Mouse (Mus musculus) spleen, postnatal 36 days (tissue): ENCODE results near the gene Prdm10.

Experiments used
- DNase-seq, 2 experiments: peaks; one replicate each; pipeline ENCODE4 v3.0.0; 2022; ENCODE audit warnings: low spot score in 2 of 2, mixed read lengths in 1 of 2

Prdm10 gene

GRCm38 (mm10) chr9:31304358-31304757 lies 24.0 kb downstream of the Prdm10 start:
- DNase-seq: no peak

GRCm38 (mm10) chr9:31305117-31305516 lies 24.8 kb downstream of the Prdm10 start:
- no peak for DNase-seq

DNA sequence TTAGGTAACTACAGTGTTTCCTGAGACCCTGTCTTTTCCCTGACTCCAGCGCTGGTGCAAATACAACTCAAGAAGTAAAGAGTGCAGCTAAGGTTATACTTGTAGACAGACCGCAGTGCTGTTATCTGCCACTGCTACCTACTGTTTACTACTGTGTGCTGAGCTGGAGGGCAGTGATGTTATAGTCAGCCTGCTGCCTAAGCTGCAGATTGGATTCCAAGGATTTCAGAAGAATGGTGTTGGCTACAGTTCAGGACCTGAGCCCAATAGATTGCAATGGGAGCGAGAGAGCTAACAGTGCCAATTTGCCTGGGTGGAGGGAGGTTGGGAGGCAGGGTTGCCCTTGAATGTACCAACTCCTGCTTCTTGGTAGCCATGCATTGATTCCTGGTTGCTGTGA lies 25.5 kb downstream of the Prdm10 start:
- DNase-seq: no peak

GRCm38 (mm10) chr9:31307232-31307631 lies 26.9 kb downstream of the Prdm10 start:
- no peak for DNase-seq

DNA sequence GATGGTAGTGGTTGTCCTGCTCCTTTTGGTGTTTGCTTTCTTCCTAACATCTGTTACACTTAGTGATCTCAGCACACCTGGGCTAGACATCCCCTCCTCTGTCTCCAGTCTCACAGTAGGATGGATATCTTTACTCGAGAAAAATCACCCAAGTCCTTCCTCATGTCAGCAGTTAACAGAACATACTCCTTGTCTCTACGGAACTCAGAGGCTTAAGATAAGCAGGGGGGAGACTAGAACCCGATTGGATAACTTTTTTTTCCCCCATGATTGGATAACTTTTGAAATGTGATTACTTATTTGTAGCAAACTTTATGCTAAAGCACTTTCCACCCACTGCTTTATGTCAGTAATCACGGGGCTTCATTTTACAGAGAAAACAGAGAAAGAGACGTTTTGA lies 28.7 kb downstream of the Prdm10 start:
- DNase-seq: no peak

- no peak for DNase-seq
These were observed 30.3 kb downstream of the Prdm10 start for GRCm38 (mm10) chr9:31310662-31311061.

DNA sequence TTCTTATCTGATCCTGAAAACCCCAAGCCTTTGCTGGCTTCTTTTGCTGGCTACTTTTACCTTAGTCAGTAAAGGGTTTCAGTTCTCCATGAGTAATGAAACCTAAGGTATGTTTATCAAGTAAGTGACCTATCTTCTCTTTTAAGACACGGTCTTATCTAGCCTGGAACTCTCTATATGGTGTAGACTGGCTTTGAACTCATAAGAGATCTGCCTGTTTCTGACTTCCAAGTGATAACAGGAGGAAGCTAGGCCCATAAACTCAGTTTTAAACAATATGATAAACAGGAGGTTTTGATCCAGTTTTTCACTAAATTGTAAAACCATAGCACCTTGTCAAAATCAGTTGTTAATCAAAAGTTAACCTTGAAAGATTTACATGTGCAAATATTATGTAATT lies 33.5 kb downstream of the Prdm10 start:
- DNase-seq: no peak

DNA sequence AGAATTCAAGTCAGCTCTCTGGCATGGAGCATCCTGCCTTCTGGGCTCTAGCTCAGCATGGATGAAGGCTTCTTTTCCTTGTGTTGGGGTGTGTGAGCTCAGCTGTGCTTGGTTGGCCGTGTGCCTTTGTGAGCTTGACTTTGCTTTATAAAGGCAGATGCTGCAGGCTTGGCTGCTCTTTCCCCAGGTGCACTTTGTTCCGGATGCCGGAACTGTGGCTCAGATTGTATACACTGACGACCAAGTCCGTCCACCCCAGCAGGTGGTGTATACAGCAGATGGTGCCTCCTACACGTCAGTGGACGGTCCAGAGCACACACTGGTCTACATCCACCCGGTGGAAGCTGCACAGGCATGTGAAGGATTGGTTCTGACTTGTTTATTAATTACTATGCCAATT lies 35.6 kb downstream of the Prdm10 start:
- DNase-seq: no peak

- DNase-seq: no peak
These were observed 38.6 kb downstream of the Prdm10 start for GRCm38 (mm10) chr9:31318956-31319355.

- DNase-seq: no peak
These were observed 40.4 kb downstream of the Prdm10 start for GRCm38 (mm10) chr9:31320734-31321133.

- no peak for DNase-seq
These were observed 41.2 kb downstream of the Prdm10 start for GRCm38 (mm10) chr9:31321526-31321925.

- no peak for DNase-seq
These were observed 41.8 kb downstream of the Prdm10 start for GRCm38 (mm10) chr9:31322090-31322489.

DNA sequence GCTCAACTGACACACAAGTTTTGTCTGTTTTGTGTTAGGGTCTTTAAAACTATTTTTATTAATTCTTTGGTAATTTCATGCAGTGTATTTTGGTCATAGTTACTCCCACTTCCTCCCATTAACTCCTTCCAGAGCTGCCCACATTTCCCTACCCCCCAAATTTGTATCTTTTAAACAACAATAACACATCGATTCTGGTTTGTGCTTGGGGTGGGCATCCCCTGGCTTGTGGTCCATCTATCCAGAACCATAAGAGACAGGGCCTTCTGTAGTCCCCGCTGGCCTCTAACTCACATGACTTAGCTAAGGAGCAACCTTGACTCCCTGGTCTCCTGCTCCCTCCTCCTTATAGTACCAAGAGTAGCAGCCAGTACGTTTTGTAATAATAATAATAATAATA lies 50.5 kb downstream of the Prdm10 start:
- no peak for DNase-seq

DNA sequence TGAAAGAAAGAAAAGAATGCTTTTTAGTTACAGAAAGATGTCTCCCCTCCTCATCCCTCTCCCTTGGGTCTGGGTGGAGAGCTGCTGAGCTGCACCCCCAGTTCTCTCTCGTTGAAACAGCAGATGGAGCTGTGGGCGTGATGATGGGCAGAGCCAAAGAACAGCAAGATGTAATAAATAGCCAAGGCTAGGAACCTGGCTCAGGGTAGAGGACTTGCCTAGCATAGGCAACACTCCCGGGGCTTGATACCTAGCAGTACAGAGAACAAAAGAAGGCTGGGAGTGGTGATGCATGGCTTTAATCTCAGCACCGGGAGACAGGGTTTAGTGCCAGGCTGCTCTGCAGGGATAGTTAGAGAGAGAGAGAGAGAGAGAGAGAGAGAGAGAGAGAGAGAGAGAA lies 50.9 kb downstream of the Prdm10 start:
- DNase-seq: no peak

- DNase-seq: no peak
These were observed 51.6 kb downstream of the Prdm10 start for GRCm38 (mm10) chr9:31331906-31332305.

GRCm38 (mm10) chr9:31332826-31333225 lies 52.5 kb downstream of the Prdm10 start:
- DNase-seq: no peak

GRCm38 (mm10) chr9:31334991-31335390 lies 54.7 kb downstream of the Prdm10 start:
- no peak for DNase-seq

DNA sequence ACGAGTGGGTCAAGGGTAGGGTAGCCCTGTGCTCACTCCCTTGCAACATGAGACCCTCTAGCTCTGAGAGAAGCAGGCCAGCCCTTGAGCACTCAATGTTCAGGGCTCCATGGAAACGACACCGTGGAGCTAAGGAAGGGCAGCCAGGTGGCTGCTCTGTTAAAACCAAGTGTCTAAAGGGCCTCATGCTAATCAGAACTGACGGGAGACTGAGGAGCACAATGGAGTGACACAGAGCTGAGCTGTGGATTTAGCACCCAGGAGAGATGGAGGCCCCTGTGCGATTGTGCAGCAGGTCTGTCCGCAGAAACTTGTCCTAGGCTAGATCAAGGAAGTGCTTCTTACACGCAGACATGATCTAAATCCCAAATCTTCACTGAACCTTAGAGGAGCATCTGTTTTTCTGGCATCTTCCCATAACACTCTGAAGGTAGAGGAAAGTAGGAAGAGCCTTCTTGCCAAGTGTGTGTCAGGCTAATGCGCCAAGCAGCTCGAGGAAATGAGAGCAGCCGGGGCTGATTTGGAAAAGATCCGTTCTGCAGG lies 64.0 kb downstream of the Prdm10 start:
- no peak for DNase-seq

- no peak for DNase-seq
These were observed 66.3 kb downstream of the Prdm10 start for GRCm38 (mm10) chr9:31346575-31347080.

- no peak for DNase-seq
These were observed 68.1 kb downstream of the Prdm10 start for GRCm38 (mm10) chr9:31348458-31348857.

DNA sequence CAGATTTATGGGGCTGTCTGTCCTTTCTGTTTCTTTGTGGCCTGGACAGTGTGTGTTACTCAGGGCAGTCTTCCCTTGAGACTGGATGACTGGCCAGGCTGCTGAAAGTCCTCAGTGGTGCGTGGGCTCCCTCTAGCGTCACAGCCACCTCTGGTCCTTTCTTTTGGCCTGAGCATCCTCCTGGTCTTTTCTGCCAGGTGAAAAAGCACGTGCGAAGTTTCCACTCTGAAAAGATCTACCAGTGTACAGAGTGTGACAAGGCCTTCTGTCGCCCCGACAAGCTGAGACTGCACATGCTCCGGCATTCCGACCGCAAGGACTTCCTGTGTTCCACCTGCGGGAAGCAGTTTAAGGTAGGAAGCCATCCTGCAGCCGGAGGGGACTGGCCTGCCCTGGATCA lies 68.6 kb downstream of the Prdm10 start:
- peak; percentile 37 for DNase-seq

- DNase-seq: no peak
These were observed 72.4 kb downstream of the Prdm10 start for GRCm38 (mm10) chr9:31352716-31353115.

- no peak for DNase-seq
These were observed 73.2 kb downstream of the Prdm10 start for GRCm38 (mm10) chr9:31353518-31353917.

DNA sequence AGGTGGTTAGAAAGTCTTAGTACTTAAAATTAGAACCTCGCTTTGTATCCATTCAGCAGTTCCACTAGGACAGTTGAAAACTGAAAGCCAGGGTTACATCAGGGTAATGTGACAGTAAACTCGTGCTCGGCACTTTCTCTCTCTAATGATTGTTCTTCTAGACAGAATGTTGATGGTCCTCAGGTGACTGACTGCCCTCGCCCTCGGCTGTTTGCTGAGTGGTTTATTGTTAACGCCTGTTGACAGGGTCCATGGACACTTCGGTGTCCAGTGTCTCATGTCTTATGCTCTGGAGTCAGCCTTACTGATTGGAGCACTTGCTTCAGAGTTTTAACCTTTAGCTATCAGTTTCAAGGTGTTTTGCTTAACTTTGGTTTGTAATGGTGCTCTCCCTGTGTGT lies 73.7 kb downstream of the Prdm10 start:
- DNase-seq: no peak
